Mouse (Mus musculus): ENCODE measurements around the gene Nek3. TPM values are rescaled to one million over a fixed set of nuclear protein-coding genes. Genes with fewer than 3 reads are reported as not detected.

Nek3 gene
- polyA plus RNA-seq (2017; shearing (Covaris generic)), result 4.6 TPM

DNA sequence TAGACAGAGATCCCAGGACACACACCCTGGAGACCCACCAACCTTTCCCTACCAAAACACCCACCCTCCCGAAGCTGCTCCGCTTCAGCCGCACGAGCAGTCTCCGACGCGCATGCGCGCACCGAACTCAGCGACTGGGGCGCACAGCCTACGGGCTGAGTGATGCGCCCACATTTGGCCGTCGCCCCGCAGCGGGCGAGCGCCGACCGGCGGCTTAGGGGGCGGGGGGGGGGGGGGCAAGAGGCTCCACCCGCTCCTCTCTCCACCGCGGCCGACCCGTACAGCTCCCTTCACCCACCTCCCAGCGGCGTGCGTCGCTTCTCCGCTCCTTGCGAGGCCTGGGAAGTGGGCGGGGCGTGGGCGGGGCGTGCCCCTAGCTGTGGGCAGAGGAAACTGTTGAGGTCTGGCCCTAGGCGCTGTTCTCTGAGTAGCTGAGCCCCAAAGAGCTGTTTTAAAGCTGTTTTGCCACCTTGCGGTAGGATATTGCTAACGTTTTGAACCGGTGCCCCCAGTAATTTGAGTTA is at the start of gene Nek3:
Gene Nek3 (minus strand): TSS at position 356 of the 524 bp plus-strand sequence.

GRCm38 (mm10) chr8:22192660-22193431 is 26.6 kb upstream of the Nek3 start, which contains the start of gene Vps36:
Gene Vps36 (plus strand): TSS chr8:22192809.

DNA sequence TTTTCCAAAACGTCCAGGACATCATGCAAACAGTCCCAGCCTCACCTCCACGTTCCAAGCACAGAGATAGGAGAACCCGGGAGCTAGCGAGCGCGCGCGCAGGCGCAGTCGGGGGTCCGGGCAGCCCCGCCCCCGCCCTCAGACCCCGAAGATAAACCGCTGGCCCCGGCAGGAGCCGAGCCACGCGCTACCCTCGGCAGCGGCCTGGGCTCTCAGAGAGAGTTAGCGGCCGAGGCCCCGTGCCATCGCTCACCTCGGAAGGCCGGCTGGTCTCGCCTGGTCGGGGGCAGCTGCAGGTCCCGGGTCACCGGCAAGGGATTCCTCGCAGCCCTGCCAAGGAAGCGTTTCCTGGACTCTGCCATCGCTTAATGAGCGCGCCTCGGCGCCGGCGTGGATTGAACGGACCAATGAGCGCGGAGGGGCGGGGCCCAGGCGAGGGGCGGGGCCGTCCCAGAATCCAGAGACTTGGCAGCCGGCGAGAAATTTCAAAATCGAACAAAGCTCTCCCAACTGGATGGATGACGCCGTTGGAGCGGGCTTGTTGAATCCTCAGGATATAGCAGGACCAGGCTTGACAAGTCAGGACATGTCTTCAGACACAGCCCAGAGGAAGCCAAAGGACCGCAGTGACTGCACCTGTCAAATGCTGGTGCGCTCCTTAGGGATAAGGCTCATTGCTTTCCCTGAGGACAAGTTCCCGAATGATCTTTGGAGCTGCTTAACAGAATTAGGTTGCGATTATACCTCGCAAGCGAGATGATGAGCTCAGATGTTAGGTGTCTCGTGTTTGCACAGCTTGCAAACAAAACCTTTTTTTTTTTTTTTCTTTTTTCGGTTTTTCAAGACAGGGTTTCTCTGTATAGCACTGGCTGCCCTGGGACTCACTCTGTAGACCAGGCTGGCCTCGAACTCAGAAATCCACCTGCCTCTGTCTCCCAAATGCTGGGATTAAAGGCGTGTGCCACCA is 19.5 kb upstream of the Nek3 start, which contains the start of gene Ckap2:
Gene Ckap2 (minus strand): TSS at position 389 of the 967 bp plus-strand sequence.

GRCm38 (mm10) chr8:22124220-22125152 is 41.7 kb downstream of the Nek3 start, which contains the start of gene Nek5:
Gene Nek5 (minus strand): TSS chr8:22125053.

Other genes starting within 250 kb of the Nek3 start
- gene Defb15, start 233.7 kb downstream of the Nek3 start, polyA plus RNA-seq (2017; shearing (Covaris generic)), result not detected
- gene Defb35, start 228.1 kb downstream of the Nek3 start, polyA plus RNA-seq (2017; shearing (Covaris generic)), result not detected
- gene Defb13, start 219.7 kb downstream of the Nek3 start, polyA plus RNA-seq (2017; shearing (Covaris generic)), result not detected
- not detected for gene Fam90a1a, start 207.7 kb downstream of the Nek3 start, polyA plus RNA-seq (2017; shearing (Covaris generic))
- gene Ccdc70, start 196.7 kb downstream of the Nek3 start, polyA plus RNA-seq (2017; shearing (Covaris generic)), result not detected
- 0.12 TPM for gene Atp7b, start 106.1 kb downstream of the Nek3 start, polyA plus RNA-seq (2017; shearing (Covaris generic))
- 8.4 TPM for gene Alg11, start 105.7 kb downstream of the Nek3 start, polyA plus RNA-seq (2017; shearing (Covaris generic))
- 0.11 TPM for gene Nek5, start 41.4 kb downstream of the Nek3 start, polyA plus RNA-seq (2017; shearing (Covaris generic))
- 2.2 TPM for gene Ckap2, start 19.4 kb upstream of the Nek3 start, polyA plus RNA-seq (2017; shearing (Covaris generic))
- 38.0 TPM for gene Vps36, start 26.4 kb upstream of the Nek3 start, polyA plus RNA-seq (2017; shearing (Covaris generic))
- 0.35 TPM for gene Thsd1, start 60.9 kb upstream of the Nek3 start, polyA plus RNA-seq (2017; shearing (Covaris generic))
- not detected for gene Tpte, start 117.0 kb upstream of the Nek3 start, polyA plus RNA-seq (2017; shearing (Covaris generic))
- 9.4 TPM for gene Slc25a15, start 232.2 kb upstream of the Nek3 start, polyA plus RNA-seq (2017; shearing (Covaris generic))
- gene Mrps31, start 244.9 kb upstream of the Nek3 start, polyA plus RNA-seq (2017; shearing (Covaris generic)), result 31.1 TPM